Mouse (Mus musculus) bone marrow, adult 2 months (tissue): ENCODE results near the gene Ttc33. TPM values are rescaled to one million over a fixed set of nuclear protein-coding genes. Genes with fewer than 3 reads are reported as not detected.

Source experiments
- H3K27ac ChIP-seq: fragments of 200-500 bp; 2 replicates; pipeline ENCODE4 v1.5.1; 2012; ENCODE audit warnings: low read depth, mild to moderate bottlenecking, control low read depth, inconsistent platforms, low read length; ENCODE audit not compliant: control insufficient read depth, poor library complexity, insufficient read depth
- H3K4me1 ChIP-seq: fragments of 200-500 bp; 2 replicates; pipeline ENCODE4 v1.6.1; 2011; ENCODE audit warnings: low read length; ENCODE audit not compliant: control insufficient read depth, insufficient read depth
- H3K4me3 ChIP-seq: fragments of 200-500 bp; replicated peaks from 2 replicates; pipeline ENCODE3; 2011; ENCODE audit warnings: mild to moderate bottlenecking, low read depth, low read length, control low read depth; ENCODE audit not compliant: control insufficient read depth
- CTCF ChIP-seq: fragments of 200-500 bp; IDR thresholded peaks from 2 replicates; pipeline ENCODE4 v1.5.1; 2011; ENCODE audit warnings: low read length, control low read depth; ENCODE audit not compliant: control insufficient read depth, insufficient read depth
- POLR2A ChIP-seq: fragments of 200-500 bp; IDR thresholded peaks from 2 replicates; pipeline ENCODE4 v1.6.1; 2011; ENCODE audit warnings: low read depth, mild to moderate bottlenecking, control low read depth, low read length, borderline replicate concordance; ENCODE audit not compliant: control insufficient read depth
- WGBS: fragments of 180-500 bp; shearing (Covaris S2); methylation state at CpG from one replicate; pipeline ENCODE4 v1.1.7; 2018; 5-methylcytosine and 5-hydroxymethylcytosine counted together
- polyA plus RNA-seq: library from polyadenylated mRNA; stranded (reverse); fragments of >200 nt; gene quantifications from 2 replicates; pipeline ENCODE4 v1.2.4, GENCODE M21; 2011; ENCODE audit warnings: low replicate concordance; ENCODE audit not compliant: missing spikeins, insufficient read depth, insufficient read length

Gene Ttc33
- 10.6 and 15.5 TPM in 2 replicates for polyA plus RNA-seq

GRCm38 (mm10) chr15:5185366-5186292 lies at the start of gene Ttc33:
Gene Ttc33 (plus strand): TSS chr15:5185525.
- TF ChIP-seq CTCF = no peak
- peak; percentile 33; the same call in 1 of the 2 replicates for TF ChIP-seq POLR2A
- Histone ChIP-seq H3K4me1 (no peaks in the 10 kb centered on the region; the same call in 1 of the 2 replicates), H3K27ac (peak within 1 kb of the TSS; percentile 70), H3K4me3 (peak within 1 kb of the TSS; percentile 97)
- under 1% methylated on average over 55 of the region's 55 CpGs for WGBS

- TF ChIP-seq POLR2A (no peak), CTCF (no peak)
- 58% methylated on average over 9 of the region's 9 CpGs for WGBS
- no peak overlapping the region for H3K4me3 ChIP-seq
- H3K4me1 ChIP-seq = peaks cover 3% of the 10 kb centered on the region; the same call in 1 of the 2 replicates
- H3K27ac ChIP-seq = no peak overlapping the region; the same call in 1 of the 2 replicates
These were observed 47.1 kb upstream of the Ttc33 start for GRCm38 (mm10) chr15:5138021-5138856.

DNA sequence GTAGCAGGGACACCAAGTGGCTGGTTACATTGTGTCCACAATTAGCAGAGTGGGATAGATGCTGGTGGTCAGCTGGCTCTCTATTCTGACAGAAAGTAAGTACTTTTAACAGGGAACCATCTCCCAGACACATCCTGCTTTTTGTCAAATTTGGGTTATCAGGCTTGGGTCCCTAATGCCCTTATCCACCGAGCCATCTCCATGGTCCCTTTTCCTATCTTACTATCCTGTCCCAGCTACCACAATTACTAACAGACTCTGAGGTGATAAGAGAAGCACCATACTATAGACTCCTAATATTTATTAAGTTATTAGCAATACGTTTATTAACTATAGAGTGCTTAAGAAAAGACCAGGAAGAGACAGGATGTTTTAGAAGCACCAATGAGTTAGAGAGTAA lies 46.0 kb upstream of the Ttc33 start:
- Histone ChIP-seq H3K4me3 (no peak overlapping the region), H3K4me1 (peaks cover 3% of the 10 kb centered on the region; the same call in 1 of the 2 replicates), H3K27ac (peak overlapping the region; percentile 44; the same call in 1 of the 2 replicates)
- WGBS = 61% methylated on average over 2 of the region's 2 CpGs
- TF ChIP-seq POLR2A = no peak
- no peak for TF ChIP-seq CTCF

DNA sequence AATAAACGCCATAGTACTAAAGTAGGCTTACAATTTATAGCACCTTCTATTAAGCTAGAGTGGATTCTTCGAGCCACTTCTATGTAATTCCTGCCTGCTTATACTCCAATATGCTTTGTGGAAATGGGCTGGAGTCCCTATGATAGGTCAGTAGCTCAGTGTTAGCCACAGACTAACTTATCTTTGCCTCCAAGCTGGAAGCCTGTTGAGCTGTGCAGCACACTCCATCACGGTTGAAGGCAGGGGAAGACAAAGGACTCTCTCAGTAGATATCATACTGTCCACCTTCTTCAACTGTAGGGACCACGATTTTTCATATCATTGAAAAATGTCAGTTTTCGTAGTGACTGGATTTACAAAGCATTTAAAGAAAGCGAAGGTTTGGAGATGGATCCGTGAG lies 45.5 kb upstream of the Ttc33 start:
- peaks cover 3% of the 10 kb centered on the region; the same call in 1 of the 2 replicates for H3K4me1 ChIP-seq
- WGBS = 57% methylated on average over 7 of the region's 7 CpGs
- H3K4me3 ChIP-seq = no peak overlapping the region
- H3K27ac ChIP-seq = peak overlapping the region; percentile 30; the same call in 1 of the 2 replicates
- TF ChIP-seq POLR2A (no peak), CTCF (no peak)

- no peak overlapping the region for H3K4me3 ChIP-seq
- TF ChIP-seq POLR2A (no peak), CTCF (no peak)
- peak overlapping the region; percentile 41; the same call in 1 of the 2 replicates for H3K27ac ChIP-seq
- peaks cover 3% of the 10 kb centered on the region; the same call in 1 of the 2 replicates for H3K4me1 ChIP-seq
These were observed 45.0 kb upstream of the Ttc33 start for GRCm38 (mm10) chr15:5140357-5140756.

GRCm38 (mm10) chr15:5142047-5142446 lies 43.3 kb upstream of the Ttc33 start:
- WGBS = 39% methylated on average over 5 of the region's 5 CpGs
- H3K4me1 ChIP-seq = peaks cover 3% of the 10 kb centered on the region; the same call in 1 of the 2 replicates
- H3K27ac ChIP-seq = peak overlapping the region; percentile 14; the same call in 1 of the 2 replicates

DNA sequence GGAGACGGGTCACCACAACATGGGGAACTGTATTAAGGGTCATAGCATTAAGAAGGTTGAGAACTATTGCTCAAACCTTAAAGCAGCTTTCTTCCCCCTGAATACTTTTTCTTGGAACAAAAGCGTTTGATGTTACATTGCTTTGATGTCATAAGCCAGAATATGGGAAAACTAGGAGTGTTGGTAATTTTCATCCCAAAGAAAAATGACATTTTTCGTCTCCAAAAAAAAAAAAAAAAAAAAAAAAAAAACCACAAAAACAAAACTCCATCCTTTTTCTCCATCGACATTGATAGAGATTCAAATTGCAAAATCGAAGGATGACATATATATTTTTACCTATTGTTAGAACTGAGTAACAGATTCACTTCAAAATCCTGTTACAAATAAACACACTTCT lies 42.6 kb upstream of the Ttc33 start:
- H3K4me3 ChIP-seq = no peak overlapping the region
- TF ChIP-seq POLR2A (no peak), CTCF (no peak)
- peaks cover 3% of the 10 kb centered on the region; the same call in 1 of the 2 replicates for H3K4me1 ChIP-seq
- WGBS = 48% methylated on average over 5 of the region's 5 CpGs
- no peak overlapping the region for H3K27ac ChIP-seq

More at GRCm38 (mm10) chr15:5142047-5142446, 43.3 kb upstream of the Ttc33 start:
- no peak for TF ChIP-seq CTCF
- TF ChIP-seq POLR2A = no peak
- H3K4me3 ChIP-seq = no peak overlapping the region
